Mouse (Mus musculus): Measurements from ENCODE around the gene Osgep. TPM values are rescaled to one million over a fixed set of nuclear protein-coding genes. Genes with fewer than 3 reads are reported as not detected.
"Not testable (repeated sequence)": the region's sequence is repeated elsewhere in the genome, so short reads cannot be mapped to it uniquely, and the experiment has no call there.

Gene Osgep
- polyA plus RNA-seq, 1 experiment from 2014 or later, result 119 TPM

DNA sequence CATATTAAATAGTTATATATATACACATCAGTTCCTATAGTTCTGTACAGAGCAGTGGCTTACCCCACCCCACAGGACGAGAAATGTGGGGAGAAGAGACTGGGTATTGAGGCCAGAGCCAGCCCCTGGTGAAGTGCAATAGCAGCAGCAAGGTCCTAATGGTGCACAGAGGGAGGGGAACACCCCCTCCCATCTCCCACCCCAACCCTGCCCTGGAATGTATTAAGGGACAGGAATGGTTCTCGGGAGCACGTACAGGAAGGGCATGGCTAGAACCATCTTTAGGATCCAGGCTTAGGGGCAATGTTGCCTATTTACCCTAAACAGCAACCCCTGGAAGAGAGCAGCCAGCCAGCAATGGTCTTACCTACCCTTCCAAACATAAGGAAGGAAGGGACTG, 2.7 kb upstream of the Osgep start:
- Histone ChIP-seq H3K4me3 (ENCODE audit: low read depth, low read length) (no peak overlapping the region), H3K4me1 (replicated peaks; ENCODE audit: control insufficient read depth, insufficient read depth, low read length) (peaks cover 29% of the 10 kb centered on the region), H3K36me3 (ENCODE audit: control insufficient read depth, insufficient read depth, low read length) (peaks cover 25% of the 10 kb centered on the region), H3K9me3 (ENCODE audit: control insufficient read depth, low read length) (no peaks in the 10 kb centered on the region), H3K4me2 (no peak overlapping the region), H3K27me3 (replicated peaks; ENCODE audit: control insufficient read depth, insufficient read depth, low read length) (no peaks in the 10 kb centered on the region), H3K9ac (ENCODE audit: low read depth, low read length) (no peak overlapping the region), H3K27ac (ENCODE audit: low read depth, low read length) (no peak overlapping the region)
- 74% methylated on average over 3 of the region's 3 CpGs for WGBS
- no peak for DNase-seq (ENCODE audit: low spot score)
- ATAC-seq (replicated peaks; ENCODE audit: low FRiP score), result no peak

DNA sequence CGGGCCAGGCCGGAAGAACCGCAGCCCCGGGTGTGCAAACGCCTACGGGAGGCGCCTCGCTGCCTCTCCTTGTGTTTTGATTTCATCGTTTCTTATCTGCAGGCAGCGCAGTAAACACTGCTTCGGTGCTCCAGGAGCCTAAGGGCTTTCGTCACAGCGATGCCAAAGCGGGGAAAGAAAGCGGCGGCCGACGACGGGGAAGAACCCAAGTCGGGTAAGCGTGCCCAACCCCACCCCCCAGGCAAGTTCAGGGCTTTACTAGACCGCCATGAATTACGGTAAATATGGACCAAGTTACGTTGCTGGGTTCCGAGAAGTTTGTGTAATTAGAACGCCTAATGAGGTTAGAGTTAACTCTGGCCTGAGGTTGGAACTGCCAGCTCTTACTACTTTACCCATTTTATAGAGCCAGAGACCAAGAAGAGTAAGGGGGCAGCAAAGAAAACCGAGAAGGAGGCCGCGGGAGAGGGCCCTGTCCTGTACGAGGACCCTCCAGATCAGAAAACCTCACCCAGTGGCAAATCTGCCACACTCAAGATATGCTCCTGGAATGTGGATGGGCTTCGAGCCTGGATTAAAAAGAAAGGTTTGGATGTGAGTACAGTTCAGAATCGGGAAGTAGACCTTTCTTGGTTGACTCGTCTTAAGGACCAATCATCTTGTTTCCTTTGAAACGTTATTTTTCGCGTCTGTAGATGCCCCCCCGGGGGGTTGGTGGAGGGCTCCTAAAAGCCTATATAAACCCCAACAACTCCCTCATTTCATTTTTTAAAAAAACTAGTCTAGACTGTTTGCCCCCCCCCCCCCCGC, 623 bp upstream of the Osgep start:
- peak overlapping the region; percentile 81 for H3K9ac ChIP-seq (ENCODE audit: low read depth, low read length)
- H3K36me3 ChIP-seq (ENCODE audit: control insufficient read depth, insufficient read depth, low read length), result peaks cover 29% of the 10 kb centered on the region
- H3K27me3 ChIP-seq (replicated peaks; ENCODE audit: control insufficient read depth, insufficient read depth, low read length), result no peaks in the 10 kb centered on the region
- peak; percentile 64 for ATAC-seq (replicated peaks; ENCODE audit: low FRiP score)
- 2% methylated on average over 38 of the region's 38 CpGs for WGBS
- no peak for DNase-seq (ENCODE audit: low spot score)
- peaks cover 23% of the 10 kb centered on the region for H3K4me1 ChIP-seq (replicated peaks; ENCODE audit: control insufficient read depth, insufficient read depth, low read length)
- peak overlapping the region; percentile 79 for H3K4me3 ChIP-seq (ENCODE audit: low read depth, low read length)
- no peaks in the 10 kb centered on the region for H3K9me3 ChIP-seq (ENCODE audit: control insufficient read depth, low read length)
- H3K4me2 ChIP-seq, result peak overlapping the region; percentile 69
- peak overlapping the region; percentile 88 for H3K27ac ChIP-seq (ENCODE audit: low read depth, low read length)

DNA sequence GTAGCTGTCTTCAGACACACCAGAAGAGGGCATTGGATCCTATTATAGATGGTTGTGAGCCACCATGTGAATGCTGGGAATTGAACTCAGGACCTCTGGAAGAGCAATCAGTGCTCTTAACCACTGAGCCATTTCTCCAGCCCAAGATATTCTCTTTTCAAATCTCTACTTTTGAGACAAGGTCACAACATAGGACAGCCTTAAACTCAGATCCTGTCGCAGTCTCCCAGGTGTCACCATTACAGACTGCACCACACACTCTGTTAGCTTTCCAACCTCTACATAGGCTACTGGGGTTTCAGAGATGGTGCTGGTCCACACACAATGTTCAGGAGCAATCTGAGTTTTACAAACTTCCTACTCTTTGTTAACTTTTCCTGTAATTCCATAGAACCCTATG, 1.3 kb downstream of the Osgep start:
- H3K27ac ChIP-seq (ENCODE audit: low read depth, low read length), result peak overlapping the region; percentile 88; the same call in 1 of the 2 replicates

DNA sequence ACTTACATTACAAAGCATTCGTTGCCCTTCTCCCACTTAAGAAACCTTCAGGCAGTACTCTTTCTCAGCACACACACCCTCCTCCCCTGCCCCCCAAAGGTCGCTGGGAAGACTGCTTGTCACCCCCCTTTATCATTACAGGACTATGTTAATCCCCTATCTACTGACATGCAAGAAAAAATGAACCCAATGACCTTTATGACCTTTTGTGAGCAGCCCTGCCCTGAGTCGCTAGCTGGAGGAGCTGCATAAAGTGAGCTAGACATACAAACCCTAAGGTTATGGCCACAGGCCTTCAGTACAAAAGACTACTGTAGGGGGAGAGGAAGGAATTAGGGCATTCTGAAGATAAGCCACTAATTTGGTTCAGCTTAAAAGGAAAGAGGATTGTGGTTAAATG, 13.3 kb downstream of the Osgep start:
- Histone ChIP-seq H3K4me2 (no peak overlapping the region), H3K27me3 (replicated peaks; ENCODE audit: control insufficient read depth, insufficient read depth, low read length) (no peaks in the 10 kb centered on the region), H3K4me3 (ENCODE audit: low read depth, low read length) (no peak overlapping the region), H3K9ac (ENCODE audit: low read depth, low read length) (no peak overlapping the region), H3K27ac (ENCODE audit: low read depth, low read length) (no peak overlapping the region), H3K36me3 (ENCODE audit: control insufficient read depth, insufficient read depth, low read length) (peaks cover 14% of the 10 kb centered on the region), H3K4me1 (replicated peaks; ENCODE audit: control insufficient read depth, insufficient read depth, low read length) (no peaks in the 10 kb centered on the region), H3K9me3 (ENCODE audit: control insufficient read depth, low read length) (no peaks in the 10 kb centered on the region)
- 62% methylated on average over 3 of the region's 3 CpGs for WGBS
- ATAC-seq (replicated peaks; ENCODE audit: low FRiP score), result no peak
- DNase-seq (ENCODE audit: low spot score), result no peak

More for the DNA sequence above, 1.3 kb downstream of the Osgep start:
- ATAC-seq (replicated peaks; ENCODE audit: low FRiP score); H3K9me3 ChIP-seq (ENCODE audit: control insufficient read depth, low read length); DNase-seq (ENCODE audit: low spot score); H3K27me3 ChIP-seq (replicated peaks; ENCODE audit: control insufficient read depth, insufficient read depth, low read length): not testable (repeated sequence)
- peak overlapping the region; percentile 79 for H3K4me3 ChIP-seq (ENCODE audit: low read depth, low read length)
- H3K4me1 ChIP-seq (replicated peaks; ENCODE audit: control insufficient read depth, insufficient read depth, low read length), result peaks cover 13% of the 10 kb centered on the region
- H3K4me2 ChIP-seq, result peak overlapping the region; percentile 69
- peak overlapping the region; percentile 81 for H3K9ac ChIP-seq (ENCODE audit: low read depth, low read length)
- 70% methylated on average over 1 of the region's 1 CpGs for WGBS
- H3K36me3 ChIP-seq (ENCODE audit: control insufficient read depth, insufficient read depth, low read length), result peaks cover 25% of the 10 kb centered on the region

DNA sequence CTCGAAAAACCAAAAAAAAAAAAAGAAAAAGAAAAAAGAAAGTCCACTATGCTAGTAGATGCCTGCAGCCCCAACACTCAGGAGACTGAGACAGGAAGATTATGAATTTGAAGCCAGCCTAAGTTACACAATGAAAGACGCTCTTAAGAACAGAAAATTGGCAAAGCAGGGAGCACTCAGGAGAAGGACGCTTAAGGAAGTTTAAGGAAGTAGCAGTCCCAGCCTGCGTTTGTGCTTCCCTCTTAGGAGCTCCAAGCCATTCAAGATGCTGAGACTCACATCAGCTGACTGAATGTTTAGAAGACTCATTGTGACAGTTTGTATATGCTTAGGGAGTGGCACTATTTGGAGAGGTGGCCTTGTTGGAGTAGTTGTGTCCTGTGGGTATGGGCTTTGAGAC, 16.6 kb downstream of the Osgep start:
- ATAC-seq (replicated peaks; ENCODE audit: low FRiP score) (no peak), DNase-seq (ENCODE audit: low spot score) (no peak)
- 62% methylated on average over 4 of the region's 4 CpGs for WGBS
- Histone ChIP-seq H3K4me2 (no peak overlapping the region), H3K4me3 (ENCODE audit: low read depth, low read length) (no peak overlapping the region), H3K4me1 (replicated peaks; ENCODE audit: control insufficient read depth, insufficient read depth, low read length) (0 out of 2 replicates have a peak, but pooled peaks cover 2% of the 10 kb centered on the region), H3K9me3 (ENCODE audit: control insufficient read depth, low read length) (no peaks in the 10 kb centered on the region), H3K27me3 (replicated peaks; ENCODE audit: control insufficient read depth, insufficient read depth, low read length) (no peaks in the 10 kb centered on the region), H3K36me3 (ENCODE audit: control insufficient read depth, insufficient read depth, low read length) (no peaks in the 10 kb centered on the region), H3K9ac (ENCODE audit: low read depth, low read length) (no peak overlapping the region), H3K27ac (ENCODE audit: low read depth, low read length) (no peak overlapping the region)

DNA sequence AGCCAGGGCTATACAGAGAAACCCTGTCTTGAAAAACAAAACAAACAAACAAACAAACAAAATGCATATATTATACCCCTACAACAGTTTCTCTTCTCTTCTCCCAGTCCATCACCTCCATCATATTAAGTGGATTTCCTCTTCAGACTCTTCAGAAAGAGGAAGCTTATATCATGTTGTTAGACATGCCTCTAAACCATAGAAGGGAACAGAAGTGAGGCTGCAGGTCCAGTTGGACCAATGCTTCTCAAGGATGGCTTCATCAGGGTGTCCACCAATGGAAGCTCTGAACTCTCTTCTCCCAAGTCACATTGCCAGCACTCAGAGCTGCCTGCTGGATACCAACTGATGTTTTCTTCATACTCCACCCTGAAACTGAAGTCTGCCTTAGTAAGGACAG, 19.4 kb downstream of the Osgep start:
- DNase-seq (ENCODE audit: low spot score); H3K4me2 ChIP-seq; H3K4me3 ChIP-seq (ENCODE audit: low read depth, low read length); H3K9ac ChIP-seq (ENCODE audit: low read depth, low read length); H3K27ac ChIP-seq (ENCODE audit: low read depth, low read length); H3K27me3 ChIP-seq (replicated peaks; ENCODE audit: control insufficient read depth, insufficient read depth, low read length); H3K4me1 ChIP-seq (replicated peaks; ENCODE audit: control insufficient read depth, insufficient read depth, low read length); H3K9me3 ChIP-seq (ENCODE audit: control insufficient read depth, low read length); H3K36me3 ChIP-seq (ENCODE audit: control insufficient read depth, insufficient read depth, low read length); ATAC-seq (replicated peaks; ENCODE audit: low FRiP score): not testable (repeated sequence)

DNA sequence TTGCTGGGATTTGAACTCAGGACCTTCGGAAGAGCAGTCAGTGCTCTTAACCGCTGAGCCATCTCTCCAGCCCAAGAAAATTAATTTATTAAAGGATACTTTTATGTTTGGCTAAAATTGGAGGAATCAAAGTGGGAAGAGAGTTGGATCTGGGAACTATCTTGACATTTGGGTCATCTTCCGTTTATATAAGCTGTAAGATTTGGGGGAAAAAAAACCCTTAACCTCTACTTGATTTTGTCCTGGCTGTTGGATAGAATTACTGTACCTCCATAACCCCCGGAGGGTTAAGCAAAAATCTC, 19.9 kb downstream of the Osgep start:
- Histone ChIP-seq H3K27ac (ENCODE audit: low read depth, low read length) (no peak overlapping the region), H3K4me2 (no peak overlapping the region), H3K36me3 (ENCODE audit: control insufficient read depth, insufficient read depth, low read length) (no peaks in the 10 kb centered on the region), H3K4me3 (ENCODE audit: low read depth, low read length) (no peak overlapping the region), H3K9ac (ENCODE audit: low read depth, low read length) (no peak overlapping the region), H3K9me3 (ENCODE audit: control insufficient read depth, low read length) (no peaks in the 10 kb centered on the region), H3K4me1 (replicated peaks; ENCODE audit: control insufficient read depth, insufficient read depth, low read length) (0 out of 2 replicates have a peak, but pooled peaks cover 2% of the 10 kb centered on the region), H3K27me3 (replicated peaks; ENCODE audit: control insufficient read depth, insufficient read depth, low read length) (no peaks in the 10 kb centered on the region)
- DNase-seq (ENCODE audit: low spot score) (no peak), ATAC-seq (replicated peaks; ENCODE audit: low FRiP score) (no peak)
- 83% methylated on average over 4 of the region's 4 CpGs for WGBS

DNA sequence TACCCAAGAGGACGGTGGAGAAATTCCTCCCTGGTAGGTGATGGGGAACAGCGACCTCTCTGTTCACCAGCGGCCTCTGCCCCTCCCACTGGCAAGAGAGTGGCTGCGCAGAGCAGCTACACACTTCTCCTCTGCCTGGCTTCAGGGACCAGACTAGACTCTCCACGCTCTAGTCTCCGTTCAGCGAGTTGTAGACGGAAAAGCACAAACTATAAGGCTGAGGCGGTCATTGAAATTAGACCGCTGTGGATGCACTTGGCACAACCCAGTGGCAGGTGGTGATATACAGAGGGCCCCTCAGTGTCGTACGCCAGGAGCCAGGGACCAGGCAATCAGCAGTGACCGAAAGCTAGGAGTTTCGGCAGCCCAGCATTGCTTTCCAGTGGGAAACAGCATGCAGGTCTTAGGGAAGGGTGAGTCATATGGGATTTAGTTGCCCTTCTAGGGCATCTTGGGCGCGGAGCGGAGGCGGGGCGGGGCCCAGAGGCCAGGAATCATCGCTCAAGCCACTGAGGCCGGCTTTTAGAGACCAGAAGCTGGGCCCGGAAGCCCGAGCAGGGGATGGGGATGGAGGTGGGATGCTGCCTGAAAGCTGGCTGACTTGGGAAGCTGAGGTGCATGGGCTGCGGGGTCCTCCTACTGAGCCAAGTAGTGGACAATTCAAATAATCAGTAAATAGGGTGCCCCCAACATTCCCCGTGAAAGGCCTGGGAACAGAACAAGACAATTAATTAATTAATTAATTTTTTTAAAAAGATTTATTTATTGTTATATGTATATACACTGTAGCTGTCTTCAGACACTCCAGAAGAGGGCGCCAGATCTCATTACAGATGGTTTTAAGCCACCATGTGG, 20.5 kb downstream of the Osgep start:
- Histone ChIP-seq H3K9me3 (ENCODE audit: control insufficient read depth, low read length) (no peaks in the 10 kb centered on the region), H3K36me3 (ENCODE audit: control insufficient read depth, insufficient read depth, low read length) (no peaks in the 10 kb centered on the region), H3K27ac (ENCODE audit: low read depth, low read length) (no peak overlapping the region), H3K9ac (ENCODE audit: low read depth, low read length) (peak overlapping the region; percentile 53), H3K4me2 (peak overlapping the region; percentile 91), H3K27me3 (replicated peaks; ENCODE audit: control insufficient read depth, insufficient read depth, low read length) (no peaks in the 10 kb centered on the region), H3K4me1 (replicated peaks; ENCODE audit: control insufficient read depth, insufficient read depth, low read length) (0 out of 2 replicates have a peak, but pooled peaks cover 2% of the 10 kb centered on the region), H3K4me3 (ENCODE audit: low read depth, low read length) (peak overlapping the region; percentile 54)
- DNase-seq (ENCODE audit: low spot score) (peak; percentile 64), ATAC-seq (replicated peaks; ENCODE audit: low FRiP score) (peak; percentile 84)
- WGBS, result 6% methylated on average over 26 of the region's 26 CpGs
